Mouse (Mus musculus) liver, postnatal 0 days (tissue): ENCODE measurements around the gene Ccdc86. TPM values are rescaled to one million over a fixed set of nuclear protein-coding genes. Genes with fewer than 3 reads are reported as not detected.

Experiments used
- ATAC-seq: fragments of 200-750 bp; cut with Nextera tagmentation; 2 replicates; pipeline ENCODE4 v1.8.0; 2017; ENCODE audit warnings: mild to moderate bottlenecking, moderate library complexity
- DNase-seq: peaks from one replicate; pipeline ENCODE4 v3.0.0-alpha.2; 2016
- H3K27ac ChIP-seq: fragments of 300-500 bp; sonication (generic); 2 replicates; pipeline ENCODE4 v1.5.1; 2014; ENCODE audit warnings: antibody characterized with exemption, moderate library complexity, mild to moderate bottlenecking, low read depth
- H3K27me3 ChIP-seq: fragments of 300-500 bp; sonication (generic); 2 replicates; pipeline ENCODE4 v1.6.1; 2014; ENCODE audit warnings: low read length, control low read depth, mixed read lengths; ENCODE audit not compliant: insufficient read depth
- H3K36me3 ChIP-seq: fragments of 300-500 bp; sonication (generic); replicated peaks from 2 replicates; pipeline ENCODE4 v1.6.1; 2014; ENCODE audit warnings: mild to moderate bottlenecking, control low read depth, low read length, moderate library complexity, mixed read lengths; ENCODE audit not compliant: insufficient read depth
- H3K4me1 ChIP-seq: fragments of 300-500 bp; sonication (generic); 2 replicates; pipeline ENCODE4 v1.6.1; 2014; ENCODE audit warnings: antibody characterized with exemption, mild to moderate bottlenecking, control low read depth; ENCODE audit not compliant: insufficient read depth
- H3K4me2 ChIP-seq: fragments of 300-500 bp; sonication (generic); 2 replicates; pipeline ENCODE4 v1.6.1; 2014; ENCODE audit warnings: low read depth, mild to moderate bottlenecking, low read length, moderate library complexity, mixed read lengths
- H3K4me3 ChIP-seq: fragments of 300-500 bp; sonication (generic); 2 replicates; pipeline ENCODE4 v1.5.1; 2014; ENCODE audit warnings: low read depth, low read length
- H3K9ac ChIP-seq: fragments of 300-500 bp; sonication (generic); replicated peaks from 2 replicates; pipeline ENCODE4 v1.6.1; 2014; ENCODE audit warnings: mild to moderate bottlenecking, moderate library complexity
- H3K9me3 ChIP-seq: fragments of 300-500 bp; sonication (generic); 2 replicates; pipeline ENCODE4 v1.6.1; 2016; ENCODE audit warnings: mild to moderate bottlenecking, control low read depth, low read length, mixed read lengths
- CTCF ChIP-seq: sonication (generic); IDR thresholded peaks from 2 replicates; pipeline ENCODE4 v1.5.1; 2016; ENCODE audit warnings: antibody characterized with exemption, low read depth
- EP300 ChIP-seq: IDR thresholded peaks from 2 replicates; pipeline ENCODE4 v1.6.1; 2016; ENCODE audit warnings: antibody characterized with exemption, low read depth, mild to moderate bottlenecking
- WGBS: fragments of 180-500 bp; shearing (Covaris S2); extraction: QIAGEN DNeasy Blood & Tissue Kit; methylation state at CpG from one replicate; pipeline ENCODE4 v1.1.7; 2014; ENCODE audit not compliant: insufficient replicate concordance; 5-methylcytosine and 5-hydroxymethylcytosine counted together
- polyA plus RNA-seq: library from polyadenylated mRNA; unstranded; fragments of >200 nt; fragmentation: Nextera tagmentation; extraction: Ambion mirVana; gene quantifications from 2 replicates; pipeline ENCODE4 v1.2.1, GENCODE M21; 2015

The Ccdc86 gene
- polyA plus RNA-seq, 1 experiment from 2014 or later: 12.4 TPM

DNA sequence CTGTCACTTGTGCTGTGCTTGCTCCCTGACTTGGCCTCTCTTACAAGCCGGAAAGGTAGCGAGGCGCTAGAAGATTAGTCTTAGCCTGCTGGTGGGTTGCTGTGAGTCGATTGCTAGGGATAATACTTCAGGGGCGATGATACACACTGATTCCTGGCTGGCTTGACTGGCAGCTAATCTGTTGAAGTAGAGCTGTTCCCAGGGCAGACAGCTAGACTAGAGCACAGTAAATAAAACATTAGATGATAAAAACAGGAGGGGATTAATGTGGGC, 43.4 kb downstream of the Ccdc86 start:
- no peak for DNase-seq
- no peaks in the 10 kb centered on the region for H3K9me3 ChIP-seq
- TF ChIP-seq EP300 (no peak), CTCF (no peak)
- no peak overlapping the region for H3K4me3 ChIP-seq
- H3K4me2 ChIP-seq: no peak overlapping the region
- 86% methylated on average over 5 of the region's 5 CpGs for WGBS
- H3K36me3 ChIP-seq: peaks cover 50% of the 10 kb centered on the region
- peak overlapping the region; percentile 26; the same call in 1 of the 2 replicates for H3K27ac ChIP-seq
- no peaks in the 10 kb centered on the region for H3K27me3 ChIP-seq
- no peak overlapping the region for H3K9ac ChIP-seq
- H3K4me1 ChIP-seq: no peaks in the 10 kb centered on the region; the same call in 1 of the 2 replicates
- no peak for ATAC-seq

DNA sequence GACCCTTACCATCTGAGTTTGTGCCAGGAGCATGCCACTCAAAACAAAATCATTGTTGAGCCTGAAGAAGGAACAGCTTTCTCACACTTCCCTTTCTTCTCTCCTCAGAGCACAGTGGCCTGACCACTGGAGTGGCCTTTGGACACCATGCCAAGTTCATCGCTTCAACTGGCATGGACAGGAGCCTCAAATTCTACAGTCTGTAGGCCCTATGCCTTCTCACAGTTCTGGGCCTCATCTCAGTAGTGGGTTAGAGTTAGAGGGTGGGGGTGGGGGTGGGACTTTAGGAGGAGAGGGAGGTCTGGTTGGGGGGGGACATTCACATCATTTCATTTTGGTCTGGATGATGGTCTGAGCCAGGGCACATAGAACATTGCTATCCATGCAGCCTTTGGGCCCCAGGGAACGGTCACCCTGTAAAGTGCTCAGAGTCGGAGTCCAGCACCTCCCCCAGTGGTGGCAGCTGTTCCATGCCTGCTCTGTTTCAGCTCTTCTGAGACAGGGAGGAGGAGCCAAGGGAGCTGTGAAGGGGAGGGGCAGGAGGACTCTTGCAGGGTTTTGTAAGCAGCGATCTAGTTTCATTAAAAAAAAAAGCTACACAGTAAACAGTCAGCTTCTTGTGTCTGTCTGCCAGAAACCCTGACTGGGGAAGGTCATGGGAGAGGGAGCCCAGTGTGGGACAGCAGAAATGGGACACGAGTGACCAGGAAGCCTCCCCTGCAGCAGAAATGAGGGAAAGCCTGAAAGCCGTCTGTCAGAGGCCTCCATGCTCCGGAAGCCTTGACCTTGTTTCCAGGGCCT, 43.9 kb downstream of the Ccdc86 start:
- Histone ChIP-seq H3K27ac (peak overlapping the region; percentile 30; the same call in 1 of the 2 replicates), H3K9me3 (no peaks in the 10 kb centered on the region), H3K36me3 (peaks cover 55% of the 10 kb centered on the region), H3K4me3 (no peak overlapping the region), H3K27me3 (no peaks in the 10 kb centered on the region), H3K4me2 (no peak overlapping the region), H3K9ac (no peak overlapping the region), H3K4me1 (no peaks in the 10 kb centered on the region; the same call in 1 of the 2 replicates)
- 68% methylated on average over 7 of the region's 7 CpGs for WGBS
- TF ChIP-seq CTCF (peak; percentile 12; the same call in 1 of the 2 replicates), EP300 (no peak)
- DNase-seq (no peak), ATAC-seq (peak; percentile 36; the same call in 1 of the 2 replicates)

DNA sequence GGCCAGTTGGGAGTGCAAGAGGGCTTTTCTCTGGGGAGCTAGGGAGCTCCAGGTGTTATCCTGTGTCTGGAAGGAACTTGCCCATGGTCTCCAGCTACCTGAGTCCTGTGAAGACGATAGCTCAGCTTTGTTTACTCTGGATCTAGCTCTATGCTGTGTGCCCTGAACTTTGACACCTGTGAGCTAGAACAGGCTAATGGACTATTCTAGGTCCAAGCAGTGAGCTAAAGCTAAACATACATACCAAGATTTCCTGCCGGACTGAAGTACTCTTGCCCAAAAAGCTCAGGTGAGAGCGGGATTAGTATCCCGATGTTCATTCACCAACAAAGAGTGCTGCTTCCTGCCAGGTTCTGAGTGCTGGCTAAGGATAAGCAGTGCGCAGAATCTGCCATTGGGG, 44.6 kb downstream of the Ccdc86 start:
- H3K36me3 ChIP-seq: peaks cover 60% of the 10 kb centered on the region
- no peak overlapping the region for H3K9ac ChIP-seq
- ATAC-seq: no peak

DNA sequence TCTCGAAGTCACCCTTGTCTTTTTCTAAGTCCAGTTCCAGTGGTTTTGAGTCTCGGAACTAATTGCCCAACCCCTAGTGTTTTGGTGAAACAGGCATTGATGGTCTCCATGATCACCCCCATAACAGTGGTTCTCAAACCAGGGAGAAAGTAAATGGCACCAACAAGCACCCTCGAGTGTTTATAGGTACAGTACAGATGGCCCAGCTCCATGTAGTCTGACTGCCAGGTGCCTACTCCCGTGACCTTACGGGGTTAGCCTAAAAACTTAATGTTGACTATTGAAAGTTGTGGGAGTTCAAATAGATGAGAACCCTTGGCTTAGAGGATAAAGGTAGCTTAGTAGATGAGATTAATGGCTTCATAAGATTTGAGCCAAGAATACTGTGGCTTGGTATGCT, 48.0 kb downstream of the Ccdc86 start:
- Histone ChIP-seq H3K9me3 (no peaks in the 10 kb centered on the region), H3K27ac (no peak overlapping the region), H3K4me1 (peaks cover 15% of the 10 kb centered on the region), H3K36me3 (peaks cover 70% of the 10 kb centered on the region), H3K4me2 (no peak overlapping the region), H3K9ac (no peak overlapping the region), H3K4me3 (no peak overlapping the region), H3K27me3 (no peaks in the 10 kb centered on the region)
- DNase-seq (no peak), ATAC-seq (no peak)
- WGBS: 89% methylated on average over 5 of the region's 5 CpGs
- no peak for TF ChIP-seq EP300
- no peak for TF ChIP-seq CTCF

More for the DNA sequence above, 44.6 kb downstream of the Ccdc86 start:
- Histone ChIP-seq H3K27ac (peak overlapping the region; percentile 30; the same call in 1 of the 2 replicates), H3K4me3 (no peak overlapping the region), H3K27me3 (no peaks in the 10 kb centered on the region), H3K4me2 (no peak overlapping the region), H3K4me1 (no peaks in the 10 kb centered on the region; the same call in 1 of the 2 replicates), H3K9me3 (no peaks in the 10 kb centered on the region)
- no peak for DNase-seq
- TF ChIP-seq EP300: no peak
- no peak for TF ChIP-seq CTCF
- WGBS: 64% methylated on average over 5 of the region's 5 CpGs

- ATAC-seq: no peak
- DNase-seq: no peak
- Histone ChIP-seq H3K4me2 (no peak overlapping the region), H3K27ac (no peak overlapping the region), H3K36me3 (peaks cover 63% of the 10 kb centered on the region), H3K4me1 (peaks cover 17% of the 10 kb centered on the region), H3K9me3 (no peaks in the 10 kb centered on the region), H3K27me3 (no peaks in the 10 kb centered on the region), H3K4me3 (no peak overlapping the region), H3K9ac (no peak overlapping the region)
- WGBS: 81% methylated on average over 6 of the region's 6 CpGs
- TF ChIP-seq EP300: no peak
- TF ChIP-seq CTCF: no peak
These were observed 48.8 kb downstream of the Ccdc86 start for GRCm38 (mm10) chr19:10900315-10900714.

DNA sequence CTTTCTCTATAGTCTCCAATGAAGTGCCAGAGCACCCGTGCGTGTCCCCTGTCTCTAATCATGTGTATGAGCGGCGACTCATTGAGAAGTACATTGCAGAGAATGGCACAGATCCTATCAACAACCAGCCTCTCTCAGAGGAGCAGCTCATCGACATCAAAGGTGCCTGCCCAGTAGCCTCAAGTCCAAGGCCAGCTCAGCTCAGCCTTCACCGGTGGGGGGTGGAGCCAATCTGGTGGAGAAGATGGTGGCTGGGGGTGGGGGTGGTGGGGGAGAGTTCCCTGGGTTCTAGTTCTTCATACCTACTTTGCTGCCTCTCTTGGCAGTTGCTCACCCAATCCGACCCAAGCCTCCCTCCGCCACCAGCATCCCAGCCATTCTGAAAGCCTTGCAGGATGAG, 51.6 kb downstream of the Ccdc86 start:
- H3K4me3 ChIP-seq: no peak overlapping the region
- DNase-seq: no peak
- WGBS: 70% methylated on average over 8 of the region's 8 CpGs

More for the DNA sequence above, 51.6 kb downstream of the Ccdc86 start:
- no peaks in the 10 kb centered on the region for H3K27me3 ChIP-seq
- no peaks in the 10 kb centered on the region for H3K9me3 ChIP-seq
- no peak overlapping the region for H3K4me2 ChIP-seq
- no peak overlapping the region for H3K27ac ChIP-seq
- peaks cover 40% of the 10 kb centered on the region for H3K36me3 ChIP-seq
- H3K9ac ChIP-seq: no peak overlapping the region; the same call in 1 of the 2 replicates
- peaks cover 20% of the 10 kb centered on the region for H3K4me1 ChIP-seq
- TF ChIP-seq CTCF (no peak), EP300 (no peak)
- no peak for ATAC-seq
